Mouse (Mus musculus): Measurements from ENCODE around the gene Dmwd. TPM values are rescaled to one million over a fixed set of nuclear protein-coding genes. Genes with fewer than 3 reads are reported as not detected.
A peak's percentile ranks its signal among the peaks of the same experiment; 100 is the strongest.

Gene Dmwd
- total and polyA plus RNA-seq, 3 experiments: 47.8 to 70.9 (median 54.9) TPM

DNA sequence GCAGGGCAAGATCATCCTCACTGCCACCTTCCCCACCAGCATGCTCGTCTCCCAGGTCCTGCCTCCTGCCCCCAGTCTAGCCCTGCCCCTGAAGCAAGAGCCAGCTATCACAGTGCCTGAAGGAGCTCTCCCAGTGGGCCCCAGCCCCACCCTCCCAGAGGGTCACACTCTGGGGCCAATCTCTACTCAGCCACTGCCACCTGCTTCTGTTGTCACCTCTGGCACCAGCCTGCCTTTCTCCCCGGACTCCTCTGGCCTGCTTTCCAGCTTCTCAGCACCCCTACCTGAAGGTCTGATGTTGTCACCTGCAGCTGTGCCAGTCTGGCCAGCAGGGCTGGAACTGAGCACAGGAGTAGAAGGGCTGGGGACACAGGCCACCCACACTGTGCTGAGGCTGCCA is 21.2 kb downstream of the Dmwd start:
- no peak for DNase-seq
- WGBS: 52% methylated on average over 2 of the region's 2 CpGs
- 0 out of 2 replicates have a peak, but pooled peaks have one; percentile 22 for TF ChIP-seq POLR2A (IDR thresholded peaks at IDR 0.05; ENCODE audit: insufficient read depth, low read depth, low read length)
- no peak for TF ChIP-seq CTCF (IDR thresholded peaks at IDR 0.05)
- intact Hi-C loops (cut with DNase I): no loop called here
- peak overlapping the region; percentile 53; the same call in 1 of the 2 replicates for H3K27ac ChIP-seq
- H3K27me3 ChIP-seq (ENCODE audit: control insufficient read depth, insufficient read depth, low read length): no peaks in the 10 kb centered on the region
- H3K36me3 ChIP-seq (ENCODE audit: control insufficient read depth, insufficient read depth, low read length): no peaks in the 10 kb centered on the region
- H3K9ac ChIP-seq (ENCODE audit: low read depth, low read length): no peak overlapping the region
- H3K79me2 ChIP-seq (replicated peaks; ENCODE audit: control insufficient read depth, insufficient read depth, low read length): no peaks in the 10 kb centered on the region
- H3K4me3 ChIP-seq: no peak overlapping the region
- peaks cover 7% of the 10 kb centered on the region for H3K4me1 ChIP-seq (ENCODE audit: control insufficient read depth, insufficient read depth, low read length)

DNA sequence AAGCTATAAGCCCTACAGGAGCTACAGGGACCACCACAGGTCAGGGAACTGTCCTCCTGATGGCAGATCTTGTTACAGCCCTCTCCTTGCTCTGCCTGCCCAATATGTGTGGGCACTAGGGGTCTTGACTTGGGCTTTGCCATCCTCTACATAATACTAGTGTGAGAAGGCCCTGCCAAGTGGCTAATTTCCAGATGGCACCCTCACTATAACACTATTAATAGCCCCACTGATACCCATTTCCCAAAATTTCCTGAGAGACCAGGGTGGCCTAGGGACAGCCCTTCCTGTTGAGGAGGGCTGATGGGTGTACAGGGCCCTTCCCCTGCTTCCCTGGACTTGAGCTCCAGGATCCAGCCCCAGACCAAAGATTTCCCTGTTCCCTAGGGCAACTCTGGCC is 21.8 kb downstream of the Dmwd start:
- TF ChIP-seq POLR2A (IDR thresholded peaks at IDR 0.05; ENCODE audit: insufficient read depth, low read depth, low read length) (no peak), EP300 (IDR thresholded peaks at IDR 0.05; ENCODE audit: insufficient read depth, low read depth, low read length) (no peak), CTCF (IDR thresholded peaks at IDR 0.05) (no peak)
- Histone ChIP-seq H3K9ac (ENCODE audit: low read depth, low read length) (no peak overlapping the region), H3K36me3 (ENCODE audit: control insufficient read depth, insufficient read depth, low read length) (no peaks in the 10 kb centered on the region), H3K4me3 (no peak overlapping the region), H3K79me2 (replicated peaks; ENCODE audit: control insufficient read depth, insufficient read depth, low read length) (no peaks in the 10 kb centered on the region), H3K27me3 (ENCODE audit: control insufficient read depth, insufficient read depth, low read length) (no peaks in the 10 kb centered on the region), H3K27ac (peak overlapping the region; percentile 53), H3K4me1 (ENCODE audit: control insufficient read depth, insufficient read depth, low read length) (peaks cover 7% of the 10 kb centered on the region)
- no peak for DNase-seq
- intact Hi-C loops (cut with DNase I): no loop called here

DNA sequence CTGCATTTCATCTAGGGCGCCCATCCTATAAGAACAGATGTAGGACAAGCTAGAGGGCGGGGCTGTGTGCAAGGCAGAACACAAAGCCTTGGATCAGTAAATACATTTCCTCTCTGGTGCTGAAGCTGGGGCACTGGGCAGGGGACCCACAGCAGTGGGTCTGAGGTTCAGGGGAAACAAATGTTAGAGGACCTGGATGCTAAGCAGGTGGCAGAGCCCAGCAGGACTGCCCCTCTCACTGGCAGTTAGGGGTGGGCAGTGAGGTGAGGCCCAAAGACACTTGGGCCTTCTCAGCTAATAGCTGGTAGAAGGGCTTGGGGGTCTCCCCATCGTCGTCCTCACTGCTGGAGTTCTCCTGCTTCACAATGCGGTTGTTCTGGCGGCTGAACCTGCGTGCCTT is 22.8 kb downstream of the Dmwd start:
- H3K4me3 ChIP-seq: no peak overlapping the region

DNA sequence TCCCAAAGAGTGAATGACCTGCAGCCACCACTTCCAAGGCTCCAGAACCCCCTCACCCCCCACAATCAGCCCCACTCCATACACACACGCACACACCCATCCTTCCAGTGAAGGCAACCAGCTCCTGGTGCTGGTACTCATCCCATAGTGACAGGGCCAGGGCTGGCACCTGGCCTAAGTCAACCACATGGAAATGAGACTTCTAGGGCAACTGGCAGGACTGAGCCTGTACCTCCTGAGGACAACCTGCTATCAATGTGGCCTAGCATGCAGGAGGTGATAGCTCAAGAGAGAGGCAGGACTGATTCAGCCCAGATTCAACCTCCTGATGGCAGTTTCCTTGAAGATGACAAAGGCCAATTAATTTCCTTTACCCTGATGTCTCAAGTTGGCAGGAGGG is 24.3 kb downstream of the Dmwd start:
- H3K4me3 ChIP-seq: no peak overlapping the region
- H3K79me2 ChIP-seq (replicated peaks; ENCODE audit: control insufficient read depth, insufficient read depth, low read length): no peaks in the 10 kb centered on the region
- intact Hi-C loops (cut with DNase I): no loop called here
- peaks cover 4% of the 10 kb centered on the region for H3K4me1 ChIP-seq (ENCODE audit: control insufficient read depth, insufficient read depth, low read length)
- H3K27ac ChIP-seq: no peak overlapping the region
- WGBS: 52% methylated on average over 1 of the region's 1 CpGs
- DNase-seq: no peak
- TF ChIP-seq CTCF (IDR thresholded peaks at IDR 0.05) (no peak), EP300 (IDR thresholded peaks at IDR 0.05; ENCODE audit: insufficient read depth, low read depth, low read length) (no peak), POLR2A (IDR thresholded peaks at IDR 0.05; ENCODE audit: insufficient read depth, low read depth, low read length) (no peak)
- H3K9ac ChIP-seq (ENCODE audit: low read depth, low read length): no peak overlapping the region
- no peaks in the 10 kb centered on the region for H3K27me3 ChIP-seq (ENCODE audit: control insufficient read depth, insufficient read depth, low read length)
- H3K36me3 ChIP-seq (ENCODE audit: control insufficient read depth, insufficient read depth, low read length): no peaks in the 10 kb centered on the region

More for the DNA sequence above, 22.8 kb downstream of the Dmwd start:
- H3K9ac ChIP-seq (ENCODE audit: low read depth, low read length): no peak overlapping the region
- H3K36me3 ChIP-seq (ENCODE audit: control insufficient read depth, insufficient read depth, low read length): no peaks in the 10 kb centered on the region
- H3K27ac ChIP-seq: no peak overlapping the region
- no peak for TF ChIP-seq EP300 (IDR thresholded peaks at IDR 0.05; ENCODE audit: insufficient read depth, low read depth, low read length)
- 0 out of 2 replicates have a peak, but pooled peaks have one; percentile 18 for TF ChIP-seq POLR2A (IDR thresholded peaks at IDR 0.05; ENCODE audit: insufficient read depth, low read depth, low read length)
- H3K79me2 ChIP-seq (replicated peaks; ENCODE audit: control insufficient read depth, insufficient read depth, low read length): no peaks in the 10 kb centered on the region
- intact Hi-C loops (cut with DNase I): no loop called here
- no peaks in the 10 kb centered on the region for H3K27me3 ChIP-seq (ENCODE audit: control insufficient read depth, insufficient read depth, low read length)
- H3K4me1 ChIP-seq (ENCODE audit: control insufficient read depth, insufficient read depth, low read length): peaks cover 4% of the 10 kb centered on the region
- DNase-seq: no peak
- WGBS: 85% methylated on average over 7 of the region's 7 CpGs

DNA sequence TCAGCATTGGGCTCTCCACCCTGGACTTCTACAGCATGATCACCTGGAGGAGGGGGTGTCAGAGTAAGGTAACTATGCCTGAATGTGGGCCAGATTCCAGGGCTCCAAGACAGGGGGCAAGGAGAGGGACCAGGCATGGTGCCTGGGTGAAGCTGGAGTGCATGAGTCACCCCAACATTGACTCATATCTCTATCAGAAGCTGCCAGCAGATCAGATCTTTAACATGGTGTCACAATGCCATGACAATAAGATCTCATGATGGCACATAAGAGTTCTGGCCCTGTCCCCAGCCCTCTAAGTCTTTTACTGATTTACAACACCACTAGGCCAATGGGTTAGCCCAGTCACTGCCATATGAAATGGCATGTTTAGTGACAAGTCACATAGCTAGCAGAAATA is 27.7 kb downstream of the Dmwd start:
- no peak overlapping the region for H3K9ac ChIP-seq (ENCODE audit: low read depth, low read length)
- H3K27ac ChIP-seq: no peak overlapping the region
- H3K36me3 ChIP-seq (ENCODE audit: control insufficient read depth, insufficient read depth, low read length): no peaks in the 10 kb centered on the region
- H3K4me3 ChIP-seq: no peak overlapping the region
- no peaks in the 10 kb centered on the region for H3K79me2 ChIP-seq (replicated peaks; ENCODE audit: control insufficient read depth, insufficient read depth, low read length)
- TF ChIP-seq CTCF (IDR thresholded peaks at IDR 0.05) (no peak), EP300 (IDR thresholded peaks at IDR 0.05; ENCODE audit: insufficient read depth, low read depth, low read length) (no peak), POLR2A (IDR thresholded peaks at IDR 0.05; ENCODE audit: insufficient read depth, low read depth, low read length) (no peak)
- H3K4me1 ChIP-seq (ENCODE audit: control insufficient read depth, insufficient read depth, low read length): peaks cover 1% of the 10 kb centered on the region; the same call in 1 of the 2 replicates
- no peak for DNase-seq
- intact Hi-C loops (cut with DNase I): no loop called here
- H3K27me3 ChIP-seq (ENCODE audit: control insufficient read depth, insufficient read depth, low read length): no peaks in the 10 kb centered on the region

DNA sequence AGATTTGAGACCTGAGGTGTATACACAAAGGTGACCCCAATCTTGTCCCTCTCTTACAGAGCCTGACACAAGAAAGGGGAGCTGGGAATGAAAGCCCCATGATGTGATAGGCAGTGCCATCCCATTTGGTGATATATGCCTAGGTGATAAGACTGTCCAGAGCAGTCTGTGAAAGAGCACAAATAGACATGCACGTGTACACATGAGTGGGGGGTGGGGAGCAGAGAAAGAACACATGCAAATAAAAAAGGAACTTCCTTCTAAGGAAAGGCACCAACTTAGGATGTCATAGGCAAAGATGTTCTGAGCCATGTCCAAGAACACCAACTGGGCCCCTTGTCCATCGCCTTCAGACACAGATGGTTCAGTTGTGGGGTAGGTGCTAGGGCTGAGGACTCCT is 28.5 kb downstream of the Dmwd start:
- Histone ChIP-seq H3K36me3 (ENCODE audit: control insufficient read depth, insufficient read depth, low read length) (no peaks in the 10 kb centered on the region), H3K9ac (ENCODE audit: low read depth, low read length) (no peak overlapping the region), H3K27me3 (ENCODE audit: control insufficient read depth, insufficient read depth, low read length) (no peaks in the 10 kb centered on the region), H3K27ac (no peak overlapping the region), H3K79me2 (replicated peaks; ENCODE audit: control insufficient read depth, insufficient read depth, low read length) (no peaks in the 10 kb centered on the region), H3K4me3 (no peak overlapping the region), H3K4me1 (ENCODE audit: control insufficient read depth, insufficient read depth, low read length) (peaks cover 1% of the 10 kb centered on the region; the same call in 1 of the 2 replicates)
- WGBS: 78% methylated on average over 2 of the region's 2 CpGs
- intact Hi-C loops (cut with DNase I): no loop called here
- DNase-seq: no peak
- TF ChIP-seq POLR2A (IDR thresholded peaks at IDR 0.05; ENCODE audit: insufficient read depth, low read depth, low read length) (no peak), CTCF (IDR thresholded peaks at IDR 0.05) (no peak)
